Mouse (Mus musculus): ENCODE measurements around the gene Gpr1.
"Not testable (repeated sequence)": the region's sequence is repeated elsewhere in the genome, so short reads cannot be mapped to it uniquely, and the experiment has no call there.

Gpr1 gene

GRCm38 (mm10) chr1:63214631-63215030 lies 288 bp upstream of the Gpr1 start:
- DNase-seq: no peak

GRCm38 (mm10) chr1:63213478-63214270 lies 669 bp downstream of the Gpr1 start:
- DNase-seq: no peak

- DNase-seq: no peak
Measured at GRCm38 (mm10) chr1:63209861-63210529, 4.3 kb downstream of the Gpr1 start.

DNA sequence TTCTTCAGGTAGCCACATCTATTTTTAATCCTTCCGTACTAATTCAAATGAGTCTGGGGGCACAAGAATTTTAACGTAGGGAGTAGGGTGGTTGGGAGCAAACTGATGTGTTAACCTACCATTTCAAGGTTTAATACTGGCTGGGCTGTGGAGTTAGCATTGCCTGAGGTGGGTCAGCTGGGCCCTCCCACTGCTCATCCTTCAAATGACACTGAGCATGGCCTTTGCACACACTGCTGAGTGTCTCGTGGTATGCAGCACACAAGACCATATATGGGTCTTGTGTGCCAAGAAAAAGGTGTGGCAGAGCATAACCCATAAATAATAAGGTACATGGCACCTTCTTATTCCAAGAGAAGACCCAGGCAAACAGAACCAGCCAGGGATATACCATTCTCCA lies 6.7 kb downstream of the Gpr1 start:
- DNase-seq: no peak

DNA sequence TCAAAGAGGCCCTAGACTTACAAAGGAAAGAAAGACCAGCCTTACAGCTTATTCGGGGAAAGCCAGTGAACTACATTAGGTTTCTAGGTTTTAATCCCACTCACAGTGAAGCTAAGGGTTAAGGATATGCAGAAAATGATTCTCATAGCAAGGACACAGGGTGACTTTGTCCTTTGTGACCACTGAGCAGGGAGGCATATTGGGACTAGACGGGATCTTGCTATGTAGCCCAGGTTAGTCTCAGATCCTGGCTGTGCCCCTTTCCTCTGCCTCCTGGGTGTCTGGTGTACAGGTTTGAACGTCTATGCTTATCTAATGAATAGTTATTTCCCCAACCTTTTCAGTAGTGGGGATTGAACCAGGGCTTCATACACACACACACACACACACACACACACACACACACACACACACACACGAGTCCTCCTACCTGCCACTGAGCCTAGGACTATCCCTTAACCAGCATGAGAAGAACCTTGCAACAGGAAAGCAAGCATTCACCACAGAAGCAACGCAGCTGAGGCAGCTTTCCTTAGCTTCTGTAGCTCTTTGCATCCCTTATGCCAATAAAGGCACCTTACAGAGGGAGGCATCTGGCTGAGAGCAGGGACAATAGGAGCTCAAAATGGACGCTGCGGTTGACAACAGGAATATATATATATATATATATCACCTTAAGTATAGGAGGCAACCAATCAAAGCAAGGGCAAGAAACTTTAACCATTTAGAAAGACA lies 9.5 kb downstream of the Gpr1 start:
- DNase-seq: no peak

DNA sequence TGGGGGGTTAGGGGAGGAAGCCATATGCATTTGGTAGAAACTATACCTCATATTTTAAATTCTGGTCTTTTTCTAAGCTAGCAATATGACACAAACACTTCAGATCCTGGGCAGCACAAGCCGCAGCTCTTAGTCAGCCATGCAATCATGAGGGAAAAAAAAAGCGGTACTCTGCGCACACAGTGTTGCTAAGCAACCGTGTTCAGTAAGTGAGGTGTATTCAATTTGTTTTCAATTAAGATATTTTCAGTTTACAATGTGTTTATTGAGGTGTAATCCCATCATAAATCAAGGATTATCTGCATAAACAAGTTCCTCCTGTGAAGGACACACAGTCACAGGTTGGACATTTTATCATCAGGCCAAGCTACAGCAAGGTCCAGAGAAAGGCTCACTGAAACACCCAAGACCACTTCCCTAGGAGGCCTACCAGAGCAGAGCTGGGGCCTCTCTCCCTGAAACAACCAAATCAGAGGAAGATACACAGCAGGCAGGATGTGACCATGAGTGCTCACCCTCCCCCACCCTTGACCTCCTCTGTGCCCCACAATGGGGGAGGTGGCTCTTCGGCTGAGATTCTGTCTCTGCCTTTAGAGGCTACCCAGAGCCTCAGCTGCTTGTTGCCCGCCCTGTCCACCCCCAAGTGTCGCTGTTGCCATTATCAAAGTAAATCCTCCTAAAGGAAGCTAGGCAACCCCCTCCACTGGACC lies 10.2 kb downstream of the Gpr1 start:
- no peak for DNase-seq

GRCm38 (mm10) chr1:63203471-63203870 lies 10.9 kb downstream of the Gpr1 start:
- no peak for DNase-seq

DNA sequence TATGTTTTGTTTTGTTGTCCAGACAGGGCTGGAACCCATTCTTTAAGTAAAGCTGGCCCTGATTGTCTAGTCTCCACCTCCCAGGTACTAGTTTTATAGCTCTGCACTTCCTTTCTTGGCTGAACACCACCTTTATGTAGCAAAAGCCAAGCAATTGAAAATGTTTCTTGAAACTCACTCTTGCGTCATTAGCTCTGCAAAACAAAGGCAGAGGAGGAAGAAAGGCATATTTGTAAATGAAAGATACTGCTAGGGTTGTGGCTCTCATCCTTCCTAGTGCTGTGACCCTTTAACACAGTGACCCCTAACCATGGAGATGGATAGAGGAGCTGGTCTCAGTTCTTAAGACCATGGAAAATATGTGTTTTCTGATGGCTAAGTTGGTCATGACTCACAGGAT lies 12.7 kb downstream of the Gpr1 start:
- no peak for DNase-seq

DNA sequence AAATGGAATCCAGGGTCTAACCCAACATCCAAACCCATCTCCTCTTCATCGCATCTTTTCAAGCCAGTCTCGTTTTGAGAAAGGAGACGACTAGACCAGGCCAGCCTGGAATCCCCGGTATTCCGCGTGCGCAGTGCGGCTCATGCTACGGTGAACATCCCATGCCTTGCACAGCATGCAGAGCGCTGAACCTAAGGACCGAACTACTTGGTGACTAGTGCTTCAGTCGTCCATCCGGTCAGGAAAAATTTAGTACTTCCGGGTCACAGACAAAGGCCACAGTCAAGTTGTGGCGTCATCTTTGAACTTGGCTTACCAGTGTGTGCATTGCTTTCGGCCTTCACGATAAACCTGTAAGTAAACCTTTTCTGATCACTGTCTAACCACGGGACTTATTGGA lies 14.0 kb downstream of the Gpr1 start:
- no peak for DNase-seq

DNA sequence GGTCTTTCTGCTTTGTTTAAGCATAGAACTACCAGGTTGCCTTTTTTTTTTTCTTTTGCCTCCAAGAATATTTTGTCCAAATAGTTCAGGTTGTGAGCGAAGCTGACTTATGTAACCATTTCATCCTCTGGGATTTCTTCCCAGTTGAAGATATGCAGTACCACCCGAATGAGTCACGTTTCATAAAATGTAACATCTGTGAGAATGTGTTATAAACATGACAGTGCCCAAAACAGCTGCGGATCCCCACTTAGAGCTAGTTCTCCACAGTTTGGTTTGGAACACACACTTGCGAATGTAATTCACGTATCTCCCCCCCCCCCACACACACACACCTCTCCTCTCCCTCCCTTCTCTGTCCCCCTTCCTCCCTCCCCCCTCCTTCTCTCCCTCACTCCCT lies 15.0 kb downstream of the Gpr1 start:
- DNase-seq: peak; percentile 5

- no peak for DNase-seq
Measured at GRCm38 (mm10) chr1:63195848-63196512, 18.4 kb downstream of the Gpr1 start.

GRCm38 (mm10) chr1:63192306-63193065 lies 21.9 kb downstream of the Gpr1 start:
- DNase-seq: no peak

GRCm38 (mm10) chr1:63190851-63191250 lies 23.5 kb downstream of the Gpr1 start:
- peak; percentile 15 for DNase-seq

DNA sequence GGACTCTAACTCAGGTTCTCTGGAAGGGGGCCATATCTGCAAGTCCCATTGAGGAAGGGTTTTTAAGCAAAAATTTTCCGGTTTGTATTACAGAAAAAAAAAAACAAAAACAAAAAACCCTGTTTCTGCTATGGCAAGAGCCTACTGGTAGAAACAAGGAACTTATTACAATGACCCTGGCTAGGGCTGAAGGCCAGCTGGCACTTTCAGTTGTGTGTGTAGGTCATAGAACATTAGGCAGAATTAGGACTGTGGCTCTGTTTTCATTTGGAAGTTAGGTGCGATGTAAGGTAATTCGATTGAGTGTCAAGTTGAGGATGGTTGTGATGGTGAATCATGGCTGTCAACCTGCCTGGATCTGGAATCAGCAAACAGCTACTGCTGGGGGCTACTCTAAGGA lies 25.8 kb downstream of the Gpr1 start:
- DNase-seq: no peak

DNA sequence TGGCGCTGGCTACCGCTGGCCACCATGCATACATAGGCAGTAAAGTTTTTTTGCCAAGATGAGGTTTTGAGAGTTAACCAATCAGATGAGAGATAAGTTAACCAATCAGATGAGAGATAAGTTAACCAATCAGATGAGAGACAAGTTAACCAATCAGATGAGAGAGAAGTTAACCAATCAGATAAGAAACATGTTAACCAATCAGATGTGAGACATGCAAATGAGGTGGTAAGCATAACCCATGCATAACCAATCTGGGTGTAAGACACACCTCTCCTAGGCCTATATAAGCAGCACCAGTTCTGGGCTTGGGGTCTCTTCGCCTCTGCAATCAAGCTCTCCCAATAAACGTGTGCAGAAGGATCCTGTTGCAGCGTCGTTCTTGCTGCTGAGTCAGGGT lies 28.9 kb downstream of the Gpr1 start:
- not testable (repeated sequence) for DNase-seq

GRCm38 (mm10) chr1:63182636-63183270 lies 31.6 kb downstream of the Gpr1 start:
- DNase-seq: peak; percentile 76

GRCm38 (mm10) chr1:63182212-63182611 lies 32.1 kb downstream of the Gpr1 start:
- peak; percentile 39 for DNase-seq

DNA sequence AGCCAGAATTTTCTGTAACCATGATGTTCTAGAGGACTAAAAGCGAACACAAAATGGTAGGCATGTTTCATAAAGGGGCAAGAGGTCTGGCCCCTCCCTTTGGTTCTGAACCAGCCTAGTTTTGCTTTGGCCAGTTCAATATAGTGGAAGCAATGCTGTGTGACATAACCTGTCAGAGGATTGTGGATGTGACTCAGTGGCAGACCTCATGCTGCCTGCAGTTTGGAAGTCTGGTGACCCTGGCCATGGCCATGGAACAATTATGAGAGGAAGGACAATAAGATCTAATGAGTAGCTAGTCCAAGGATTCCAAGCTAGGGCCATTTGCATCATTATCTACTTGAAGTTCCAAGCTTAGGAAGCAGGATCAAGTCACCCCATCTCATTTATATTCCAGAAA lies 32.9 kb downstream of the Gpr1 start:
- no peak for DNase-seq

DNA sequence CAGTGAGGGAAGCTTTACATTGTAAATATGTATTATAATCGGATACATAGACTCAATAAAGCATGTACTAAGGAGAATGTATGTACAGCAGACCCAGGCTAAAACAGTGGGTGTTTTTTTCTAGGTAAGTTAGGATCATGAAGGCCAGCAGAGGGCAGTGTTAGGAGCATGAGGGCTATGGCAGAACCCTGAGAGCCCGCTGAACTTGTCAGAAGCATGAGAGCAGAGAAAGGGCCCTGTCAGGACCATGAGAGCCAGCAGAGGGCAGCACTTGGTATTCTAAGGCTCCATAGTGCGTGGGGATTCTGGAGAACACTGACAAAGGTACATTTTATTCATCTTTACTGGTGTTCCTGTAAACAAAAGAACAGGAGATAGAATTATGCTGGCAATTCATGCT lies 33.3 kb downstream of the Gpr1 start:
- DNase-seq: peak; percentile 98

- not testable (repeated sequence) for DNase-seq
Measured at GRCm38 (mm10) chr1:63180575-63180974, 33.8 kb downstream of the Gpr1 start.

- DNase-seq: no peak
Measured at GRCm38 (mm10) chr1:63180122-63180521, 34.2 kb downstream of the Gpr1 start.
